Mouse (Mus musculus) heart, embryonic 14.5 days (tissue): ENCODE measurements around the gene Mrpl28. TPM values are rescaled to one million over a fixed set of nuclear protein-coding genes. Genes with fewer than 3 reads are reported as not detected.

Experiments used
- ATAC-seq: fragments of 200-750 bp; cut with Nextera tagmentation; 2 replicates; pipeline ENCODE4 v1.8.0; 2017; ENCODE audit warnings: low read depth, moderate TSS enrichment; ENCODE audit not compliant: insufficient number of reproducible peaks, insufficient read depth, low FRiP score
- H3K27ac ChIP-seq, 2 experiments: fragments of 200-500 bp in 1 of 2; fragments of 300-500 bp in 1 of 2; sonication (generic) in 1 of 2; replicated peaks in 1 of 2; 2 replicates each; pipeline ENCODE4 v1.5.1; 2012 to 2014; ENCODE audit warnings: low read depth in 2 of 2, low read length in 2 of 2, control low read depth in 1 of 2, mild to moderate bottlenecking in 1 of 2, mixed read lengths in 1 of 2; ENCODE audit not compliant: control insufficient read depth in 1 of 2, insufficient read depth in 1 of 2
- H3K27me3 ChIP-seq: fragments of 300-500 bp; sonication (generic); 2 replicates; pipeline ENCODE4 v1.6.1; 2014; ENCODE audit warnings: mild to moderate bottlenecking, low read length, control low read depth; ENCODE audit not compliant: control insufficient read depth, insufficient read depth
- H3K36me3 ChIP-seq: fragments of 300-500 bp; sonication (generic); 2 replicates; pipeline ENCODE4 v1.6.1; 2014; ENCODE audit warnings: mild to moderate bottlenecking, control low read depth, low read length, mixed read lengths; ENCODE audit not compliant: control insufficient read depth, insufficient read depth
- H3K4me1 ChIP-seq, 2 experiments: fragments of 200-500 bp in 1 of 2; fragments of 300-500 bp in 1 of 2; sonication (generic) in 1 of 2; 2 replicates each; pipeline ENCODE4 v1.6.1; 2012 to 2014; ENCODE audit warnings: low read length in 2 of 2, control low read depth in 1 of 2, mixed read lengths in 1 of 2; ENCODE audit not compliant: control insufficient read depth in 2 of 2, insufficient read depth in 2 of 2
- H3K4me2 ChIP-seq: fragments of 300-500 bp; sonication (generic); 2 replicates; pipeline ENCODE4 v1.6.1; 2014; ENCODE audit warnings: mild to moderate bottlenecking, low read length
- H3K4me3 ChIP-seq, 2 experiments: fragments of 200-500 bp in 1 of 2; fragments of 300-500 bp in 1 of 2; sonication (generic) in 1 of 2; 2 replicates each; pipeline ENCODE4 v1.5.1; 2012 to 2014; ENCODE audit warnings: low read length in 2 of 2, mild to moderate bottlenecking in 2 of 2, control low read depth in 1 of 2, low read depth in 1 of 2, moderate library complexity in 1 of 2; ENCODE audit not compliant: control insufficient read depth in 1 of 2, insufficient read depth in 1 of 2
- H3K9ac ChIP-seq: fragments of 300-500 bp; sonication (generic); 2 replicates; pipeline ENCODE4 v1.6.1; 2014; ENCODE audit warnings: mild to moderate bottlenecking, low read length
- H3K9me3 ChIP-seq: fragments of 300-500 bp; sonication (generic); 2 replicates; pipeline ENCODE4 v1.6.1; 2016; ENCODE audit warnings: low read length, control low read depth; ENCODE audit not compliant: control insufficient read depth
- WGBS: fragments of 180-500 bp; shearing (Covaris S2); extraction: QIAGEN DNeasy Blood & Tissue Kit; methylation state at CpG from one replicate; pipeline ENCODE4 v1.1.7; 2014; 5-methylcytosine and 5-hydroxymethylcytosine counted together
- polyA plus RNA-seq: library from polyadenylated mRNA; unstranded; fragments of >200 nt; fragmentation: Nextera tagmentation; extraction: Ambion mirVana; gene quantifications from 2 replicates; pipeline ENCODE4 v1.2.1, GENCODE M21; 2014

The Mrpl28 gene
- polyA plus RNA-seq, 1 experiment from 2014 or later = 237 TPM

DNA sequence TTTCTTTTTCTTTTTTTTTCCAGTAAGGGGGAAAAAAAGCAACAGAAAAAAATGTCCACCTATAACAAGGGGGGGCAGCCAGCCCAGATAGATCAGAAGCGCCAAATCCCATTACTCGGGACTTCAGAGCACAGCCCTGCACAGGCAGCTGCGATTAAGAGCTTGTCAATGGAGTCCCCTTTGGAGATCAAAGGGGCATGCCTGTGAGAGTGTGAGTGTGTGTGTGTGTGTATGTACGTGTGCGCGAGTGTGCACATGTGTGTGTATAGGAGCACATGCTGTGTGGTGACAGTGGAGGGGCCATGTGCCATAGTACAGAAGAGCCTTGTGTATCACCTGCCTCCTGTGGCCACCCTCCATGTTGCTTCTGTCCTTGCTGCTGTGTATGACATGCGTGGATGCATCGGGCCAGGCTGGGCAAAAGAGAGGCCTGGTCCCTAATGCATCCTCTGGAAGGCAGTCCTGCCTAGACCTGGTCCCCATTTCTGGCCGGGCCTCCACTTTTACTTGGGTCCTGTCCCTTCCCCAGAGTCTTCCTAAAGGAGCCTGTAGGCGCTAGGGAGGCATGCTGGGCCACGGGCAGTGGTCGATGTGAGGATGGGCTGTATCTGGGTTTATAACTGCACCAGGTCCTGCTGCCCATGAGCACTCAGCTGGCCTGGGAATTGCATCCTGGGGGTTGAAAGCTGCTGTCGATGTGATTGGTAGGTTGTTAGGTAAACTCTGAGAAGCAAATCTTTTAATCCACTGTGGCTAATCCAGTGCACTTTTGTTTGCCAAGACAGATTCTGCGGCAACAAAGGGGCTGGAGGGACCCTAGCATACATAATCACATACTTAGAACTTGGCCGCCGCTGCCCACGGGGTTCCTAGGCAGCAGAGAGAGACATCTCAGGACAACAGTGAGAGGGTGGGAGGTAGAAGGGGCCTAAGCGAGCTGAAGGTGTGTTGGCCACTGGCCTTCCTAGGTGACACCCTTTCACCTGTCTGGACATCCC, 8.9 kb downstream of the Mrpl28 start:
- no peak overlapping the region for H3K9ac ChIP-seq

DNA sequence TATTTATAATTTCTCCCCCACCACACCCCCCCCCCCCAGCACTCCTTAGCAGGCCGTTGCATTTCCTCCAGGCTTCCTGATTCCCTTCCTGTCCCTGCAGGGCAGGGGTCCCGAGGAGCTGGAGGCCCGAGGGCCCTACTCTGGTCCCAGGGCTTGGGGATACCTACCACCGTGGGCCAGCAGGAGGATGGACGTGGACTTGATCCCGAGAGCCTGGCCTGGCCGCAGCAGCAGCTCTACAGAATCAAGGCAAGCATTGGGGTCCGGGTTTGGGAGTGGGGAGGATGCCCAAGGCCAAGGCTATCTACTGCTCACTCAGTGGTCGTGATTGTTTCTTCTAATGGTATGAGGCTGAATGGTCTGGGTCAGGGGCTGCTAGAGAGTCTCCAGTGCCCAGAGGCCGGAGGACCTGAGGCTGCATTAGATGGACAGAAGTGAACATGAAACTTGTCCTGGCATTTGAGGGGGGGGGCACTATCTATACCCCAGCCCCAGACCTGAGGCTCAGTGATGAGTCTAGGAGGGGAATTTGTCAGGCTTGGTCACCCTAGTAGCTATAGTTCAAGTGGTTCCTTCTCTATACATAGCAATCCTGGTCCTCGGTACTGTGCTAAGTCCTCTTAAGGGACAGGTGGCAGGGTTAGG, 13.9 kb downstream of the Mrpl28 start:
- Histone ChIP-seq H3K4me2 (peak overlapping the region; percentile 87; the same call in 1 of the 2 replicates), H3K27me3 (no peaks in the 10 kb centered on the region), H3K36me3 (no peaks in the 10 kb centered on the region), H3K9me3 (no peaks in the 10 kb centered on the region), H3K27ac (no peak overlapping the region), H3K4me1 (peaks cover 0 to 20% of the 10 kb centered on the region in 2 experiments; a peak in 3 of 4 replicates), H3K9ac (no peak overlapping the region), H3K4me3 (no peak overlapping the region)
- no peak for ATAC-seq
- WGBS = 79% methylated on average over 11 of the region's 11 CpGs

More for the DNA sequence above, 8.9 kb downstream of the Mrpl28 start:
- WGBS = 92% methylated on average over 18 of the region's 18 CpGs
- H3K4me3 ChIP-seq = no peak overlapping the region
- no peak for ATAC-seq
- peaks cover 45% of the 10 kb centered on the region for H3K36me3 ChIP-seq
- H3K27ac ChIP-seq = no peak overlapping the region
- no peaks in the 10 kb centered on the region for H3K9me3 ChIP-seq
- H3K4me2 ChIP-seq = no peak overlapping the region
- H3K27me3 ChIP-seq = no peaks in the 10 kb centered on the region
- H3K4me1 ChIP-seq = no peaks in the 10 kb centered on the region

DNA sequence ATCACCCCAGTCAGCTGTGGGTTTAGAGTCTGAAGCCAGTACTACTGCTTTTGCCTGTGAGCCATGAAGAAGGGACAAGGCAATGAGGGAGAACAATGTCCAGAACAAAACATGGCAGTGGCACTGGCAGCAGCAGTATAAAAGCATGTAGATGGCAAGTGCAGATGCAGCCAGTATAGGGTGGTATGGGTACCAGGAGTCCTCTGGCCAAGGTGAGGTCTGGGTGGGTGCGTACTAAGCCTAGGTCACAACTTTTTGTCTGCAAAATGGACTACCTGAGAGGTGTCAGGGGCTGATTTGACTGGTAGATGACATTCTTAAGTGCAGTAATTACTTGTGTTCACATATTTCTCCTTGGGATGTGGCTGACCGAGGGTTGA, 14.4 kb downstream of the Mrpl28 start:
- Histone ChIP-seq H3K27ac (peak overlapping the region; percentile 18 to 97; a peak in 1 of 4 replicates), H3K9me3 (no peaks in the 10 kb centered on the region), H3K9ac (peak overlapping the region; percentile 98), H3K4me2 (peak overlapping the region; percentile 87), H3K36me3 (peaks cover 2% of the 10 kb centered on the region), H3K27me3 (no peaks in the 10 kb centered on the region), H3K4me1 (peaks cover 0 to 20% of the 10 kb centered on the region in 2 experiments; a peak in 3 of 4 replicates), H3K4me3 (peak overlapping the region; percentile 71 to 92; a peak in 3 of 4 replicates)
- 75% methylated on average over 2 of the region's 2 CpGs for whole genome bisulfite sequencing
- no peak for ATAC-seq

DNA sequence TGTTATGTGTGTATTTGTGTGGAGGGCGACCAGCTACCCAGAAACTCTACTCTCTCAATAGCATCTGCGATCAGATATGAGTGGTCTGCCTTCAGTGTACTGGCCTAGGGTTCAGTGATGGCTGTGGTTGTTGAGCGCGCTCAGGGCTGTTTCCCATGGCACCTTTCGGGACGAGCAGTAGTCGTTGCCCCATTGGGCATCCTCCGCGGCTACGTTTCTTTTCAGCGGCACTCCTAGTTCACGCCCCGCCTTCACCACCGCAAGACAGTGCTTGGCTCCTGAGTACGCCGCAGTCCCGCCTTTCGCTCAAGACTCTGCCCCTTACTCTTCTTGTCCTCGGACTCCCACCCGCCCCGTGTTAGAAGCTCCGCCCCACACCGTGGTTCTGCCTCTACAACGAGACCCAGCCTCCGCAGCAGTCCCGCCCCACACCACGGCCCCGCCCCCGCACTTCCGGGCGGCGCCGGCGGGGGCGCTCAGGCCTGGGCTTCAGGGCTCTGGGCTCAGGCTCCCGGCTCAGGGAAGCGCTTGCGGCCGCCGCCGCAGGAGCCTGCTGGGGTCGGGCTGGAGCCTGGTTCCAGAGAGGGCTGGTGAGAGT, 15.0 kb downstream of the Mrpl28 start, which contains the start of gene Axin1:
Axin1 (plus strand) TSS at position 450 of the 598 bp plus-strand sequence.
- Histone ChIP-seq H3K9me3 (no peaks in the 10 kb centered on the region), H3K27ac (peak within 1 kb of the TSS; percentile 84 to 97), H3K4me1 (peaks cover 0 to 20% of the 10 kb centered on the region in 2 experiments; a peak in 3 of 4 replicates), H3K9ac (peak within 1 kb of the TSS; percentile 98), H3K27me3 (no peaks in the 10 kb centered on the region), H3K36me3 (peaks cover 8% of the 10 kb centered on the region), H3K4me3 (peak within 1 kb of the TSS; percentile 71 to 92), H3K4me2 (peak within 1 kb of the TSS; percentile 87)
- ATAC-seq = peak; percentile 96
- under 1% methylated on average over 42 of the region's 42 CpGs for WGBS

DNA sequence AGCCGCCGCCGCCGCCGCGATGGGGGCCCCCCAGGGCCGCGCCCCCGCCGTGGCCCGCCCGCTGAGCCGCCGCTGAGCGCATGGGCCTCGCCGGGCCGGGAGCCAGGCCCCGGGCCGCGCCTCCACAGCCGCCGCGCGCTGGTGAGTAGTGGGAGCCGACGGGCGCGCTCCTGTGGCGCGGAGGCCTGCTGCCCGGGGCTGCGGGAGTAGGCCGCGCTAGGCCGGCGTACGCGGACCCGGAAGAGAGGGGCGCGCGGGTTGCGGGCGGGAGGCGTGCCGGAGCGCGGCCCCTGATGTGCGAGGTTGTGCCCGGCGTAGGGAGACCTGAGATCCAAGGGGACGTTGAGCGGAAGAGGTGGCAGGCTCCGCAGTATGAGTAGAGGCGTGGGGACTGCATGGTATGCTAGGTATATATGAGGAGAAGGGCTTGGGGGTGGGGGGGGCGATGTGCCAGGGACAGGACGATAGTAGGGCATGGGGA, 15.6 kb downstream of the Mrpl28 start:
- H3K27me3 ChIP-seq = no peaks in the 10 kb centered on the region
- no peaks in the 10 kb centered on the region for H3K9me3 ChIP-seq
- peak; percentile 68 for ATAC-seq
- H3K36me3 ChIP-seq = peaks cover 14% of the 10 kb centered on the region
- H3K4me3 ChIP-seq = peak overlapping the region; percentile 71 to 92
- under 1% methylated on average over 58 of the region's 58 CpGs for WGBS
- peaks cover 0 to 20% of the 10 kb centered on the region in 2 experiments; a peak in 3 of 4 replicates for H3K4me1 ChIP-seq
- peak overlapping the region; percentile 87 for H3K4me2 ChIP-seq
- H3K27ac ChIP-seq = peak overlapping the region; percentile 84 to 97
- H3K9ac ChIP-seq = peak overlapping the region; percentile 98

DNA sequence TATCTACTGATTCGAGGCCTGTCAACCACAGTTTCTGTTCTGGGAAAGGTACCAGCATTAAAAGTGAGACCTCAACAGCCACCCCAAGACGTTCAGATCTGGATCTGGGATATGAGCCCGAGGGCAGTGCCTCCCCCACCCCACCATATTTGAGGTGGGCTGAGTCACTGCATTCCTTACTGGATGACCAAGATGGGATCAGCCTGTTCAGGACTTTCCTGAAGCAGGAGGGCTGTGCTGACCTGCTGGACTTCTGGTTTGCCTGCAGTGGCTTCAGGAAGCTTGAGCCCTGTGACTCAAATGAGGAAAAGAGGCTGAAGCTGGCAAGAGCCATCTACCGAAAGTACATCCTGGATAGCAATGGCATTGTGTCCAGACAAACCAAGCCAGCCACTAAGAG, 19.5 kb downstream of the Mrpl28 start:
- ATAC-seq = no peak

DNA sequence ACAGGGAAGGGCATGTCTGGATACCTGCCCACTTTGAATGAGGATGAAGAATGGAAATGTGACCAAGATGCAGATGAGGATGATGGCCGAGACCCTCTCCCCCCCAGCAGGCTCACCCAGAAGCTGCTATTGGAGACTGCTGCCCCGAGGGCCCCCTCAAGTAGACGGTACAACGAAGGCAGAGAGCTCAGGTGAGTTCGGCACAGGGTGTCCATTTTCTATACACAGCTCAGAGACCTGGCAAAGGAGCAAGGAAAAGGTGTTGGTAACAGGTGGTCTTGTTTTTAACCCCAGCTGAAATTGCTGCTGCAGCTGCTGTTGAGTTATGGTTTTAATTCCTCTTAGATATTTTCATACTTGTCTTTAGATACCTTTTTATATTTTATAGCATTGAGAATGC, 20.1 kb downstream of the Mrpl28 start:
- Histone ChIP-seq H3K27ac (no peak overlapping the region), H3K9ac (no peak overlapping the region), H3K36me3 (peaks cover 41% of the 10 kb centered on the region), H3K4me3 (no peak overlapping the region), H3K27me3 (no peaks in the 10 kb centered on the region), H3K9me3 (no peaks in the 10 kb centered on the region), H3K4me1 (peaks cover 0 to 20% of the 10 kb centered on the region in 2 experiments; a peak in 3 of 4 replicates), H3K4me2 (no peak overlapping the region)
- no peak for ATAC-seq
- 84% methylated on average over 5 of the region's 5 CpGs for WGBS

More for the DNA sequence above, 19.5 kb downstream of the Mrpl28 start:
- H3K9ac ChIP-seq = no peak overlapping the region
- H3K4me3 ChIP-seq = no peak overlapping the region
- H3K4me1 ChIP-seq = peaks cover 0 to 20% of the 10 kb centered on the region in 2 experiments; a peak in 3 of 4 replicates
- H3K4me2 ChIP-seq = no peak overlapping the region
- H3K27me3 ChIP-seq = no peaks in the 10 kb centered on the region
- peaks cover 36% of the 10 kb centered on the region for H3K36me3 ChIP-seq
- no peaks in the 10 kb centered on the region for H3K9me3 ChIP-seq
- WGBS = 79% methylated on average over 4 of the region's 4 CpGs
- H3K27ac ChIP-seq = no peak overlapping the region
